ENCODE assay signal across 8 mouse cellular contexts in the genomic region with DNA sequence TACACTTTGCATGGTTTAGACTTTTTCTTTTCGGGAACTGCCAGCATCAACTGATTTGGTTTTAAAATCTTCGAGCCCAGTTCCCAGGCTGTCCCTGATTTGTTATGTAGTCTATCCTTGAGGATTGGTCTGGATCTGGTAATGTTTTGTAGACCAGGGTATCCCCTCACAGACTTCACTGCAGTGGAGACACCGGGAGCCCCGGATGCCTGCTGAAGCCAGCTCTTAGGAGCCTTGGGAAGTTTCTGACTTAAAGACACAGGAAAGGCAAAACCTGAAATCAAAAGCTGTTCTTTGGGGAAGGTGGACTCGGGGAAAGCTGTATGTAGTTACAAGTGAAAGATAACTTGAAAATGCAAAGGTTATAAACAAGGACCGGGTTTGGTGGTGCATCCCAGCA.
A peak's percentile ranks its signal among the peaks of the same experiment; 100 is the strongest.
DNase-seq lines count a peak whose midpoint lies in the region; ATAC-seq and TF ChIP-seq lines count a peak whose summit lies in the region.

No protein-coding gene starts in this region.

- no peaks in the 10 kb centered on the region for H3K79me2 ChIP-seq in myocyte (ENCODE audit: control insufficient read depth, insufficient read depth)

- H3K27ac ChIP-seq in lung, embryonic 14.5 days (ENCODE audit: low read depth): no peak overlapping the region
- H3K27ac ChIP-seq in heart, embryonic 10.5 days: peak overlapping the region; percentile 79; the same call in 1 of the 2 replicates
- no peak overlapping the region for H3K27ac ChIP-seq in limb, embryonic 10.5 days

- H3K36me3 ChIP-seq in lung, embryonic 14.5 days (ENCODE audit: insufficient read depth): no peaks in the 10 kb centered on the region
- no peaks in the 10 kb centered on the region for H3K36me3 ChIP-seq in heart, embryonic 10.5 days
- H3K36me3 ChIP-seq in limb, embryonic 10.5 days: no peaks in the 10 kb centered on the region
- H3K36me3 ChIP-seq in myocyte (ENCODE audit: control insufficient read depth, insufficient read depth): no peaks in the 10 kb centered on the region

- DNase-seq in lung, embryonic 14.5 days: no peak
- DNase-seq in lung, adult 18-20 months: no peak
- no peak for DNase-seq in heart, embryonic 10.5 days (ENCODE audit: low spot score)
- no peak for DNase-seq in limb, embryonic 10.5 days (ENCODE audit: low spot score)
- DNase-seq in right cerebral cortex, postnatal 36 days (ENCODE audit: low spot score in 2 of 2): no peak
- DNase-seq in embryo, embryonic 9.5 days (ENCODE audit: extremely low spot score): no peak
- no peak for DNase-seq in frontal cortex, postnatal 14 days (ENCODE audit: low spot score in 2 of 2)

- no peak for ATAC-seq in lung, embryonic 14.5 days (ENCODE audit: insufficient read depth)

- no peaks in the 10 kb centered on the region for H3K9me3 ChIP-seq in lung, embryonic 14.5 days (ENCODE audit: low read depth, low read length)
- H3K9me3 ChIP-seq in heart, embryonic 10.5 days: no peaks in the 10 kb centered on the region
- H3K9me3 ChIP-seq in limb, embryonic 10.5 days (replicated peaks): no peaks in the 10 kb centered on the region

- no peak for TF ChIP-seq CTCF in lung, embryonic 14.5 days (IDR thresholded peaks at IDR 0.05; ENCODE audit: low read depth)

- peak overlapping the region; percentile 80 for H3K4me2 ChIP-seq in lung, embryonic 14.5 days
- peak overlapping the region; percentile 58 for H3K4me2 ChIP-seq in myocyte (ENCODE audit: low read depth)

- H3K9ac ChIP-seq in lung, embryonic 14.5 days: peak overlapping the region; percentile 59

- H3K4me1 ChIP-seq in lung, embryonic 14.5 days (ENCODE audit: insufficient read depth): no peaks in the 10 kb centered on the region
- H3K4me1 ChIP-seq in heart, embryonic 10.5 days: 0 out of 2 replicates have a peak, but pooled peaks cover 3% of the 10 kb centered on the region
- peaks cover 10% of the 10 kb centered on the region for H3K4me1 ChIP-seq in limb, embryonic 10.5 days

- no peak for TF ChIP-seq POLR2A in myocyte (IDR thresholded peaks at IDR 0.05; ENCODE audit: insufficient read length, low read depth)

- H3K4me3 ChIP-seq in lung, embryonic 14.5 days (ENCODE audit: low read depth, low read length): peak overlapping the region; percentile 43
- peak overlapping the region; percentile 68 for H3K4me3 ChIP-seq in heart, embryonic 10.5 days
- peak overlapping the region; percentile 51; the same call in 1 of the 2 replicates for H3K4me3 ChIP-seq in limb, embryonic 10.5 days
- H3K4me3 ChIP-seq in myocyte: no peak overlapping the region

- 25% methylated on average over 6 of the region's 6 CpGs for WGBS in lung, embryonic 14.5 days
- 27% methylated on average over 6 of the region's 6 CpGs for WGBS in heart, embryonic 10.5 days
- WGBS in limb, embryonic 10.5 days: 46% methylated on average over 6 of the region's 6 CpGs

- H3ac ChIP-seq in myocyte (ENCODE audit: control insufficient read depth, insufficient read length): no peak overlapping the region

- no peaks in the 10 kb centered on the region for H3K27me3 ChIP-seq in lung, embryonic 14.5 days (ENCODE audit: insufficient read depth, low read length)
- H3K27me3 ChIP-seq in heart, embryonic 10.5 days (ENCODE audit: insufficient read depth, poor library complexity, severe bottlenecking): 0 out of 2 replicates have a peak, but pooled peaks cover 5% of the 10 kb centered on the region
- peaks cover 8% of the 10 kb centered on the region; the same call in 1 of the 2 replicates for H3K27me3 ChIP-seq in limb, embryonic 10.5 days (ENCODE audit: low read depth, poor library complexity, severe bottlenecking)
- H3K27me3 ChIP-seq in myocyte (ENCODE audit: control insufficient read depth, insufficient read depth, insufficient read length): no peaks in the 10 kb centered on the region

TF ChIP-seq in myocyte, 11 proteins besides CTCF, POLR2A, EP300 and RAD21:
- TF ChIP-seq SRF (IDR thresholded peaks at IDR 0.05; ENCODE audit: control insufficient read depth, insufficient read length, low read depth) (no peak), REST (IDR thresholded peaks at IDR 0.05; ENCODE audit: insufficient read depth, insufficient read length) (no peak), MAX (IDR thresholded peaks at IDR 0.05; ENCODE audit: low read depth) (no peak), USF1 (IDR thresholded peaks at IDR 0.05; ENCODE audit: low read depth) (no peak)
